Mouse (Mus musculus): ENCODE measurements around the gene 1700024G13Rik.

The 1700024G13Rik gene

GRCm38 (mm10) chr14:32341823-32342222, 46.4 kb downstream of the 1700024G13Rik start:
- no peak for TF ChIP-seq GATA4 (IDR thresholded peaks at IDR 0.05; ENCODE audit: insufficient replicate concordance, low read length)

GRCm38 (mm10) chr14:32336547-32336946, 51.6 kb downstream of the 1700024G13Rik start:
- no peak for TF ChIP-seq GATA4 (IDR thresholded peaks at IDR 0.05; ENCODE audit: insufficient replicate concordance, low read length)

- no peak for TF ChIP-seq GATA4 (IDR thresholded peaks at IDR 0.05; ENCODE audit: insufficient replicate concordance, low read length)
These were observed 52.2 kb downstream of the 1700024G13Rik start for GRCm38 (mm10) chr14:32336021-32336420.

- TF ChIP-seq GATA4 (IDR thresholded peaks at IDR 0.05; ENCODE audit: insufficient replicate concordance, low read length): no peak
These were observed 55.4 kb downstream of the 1700024G13Rik start for GRCm38 (mm10) chr14:32332515-32333445.

- TF ChIP-seq GATA4 (IDR thresholded peaks at IDR 0.05; ENCODE audit: insufficient replicate concordance, low read length): no peak
These were observed 60.8 kb downstream of the 1700024G13Rik start for GRCm38 (mm10) chr14:32327366-32327765.
